ENCODE assay signal across 8 mouse cellular contexts in the genomic region with DNA sequence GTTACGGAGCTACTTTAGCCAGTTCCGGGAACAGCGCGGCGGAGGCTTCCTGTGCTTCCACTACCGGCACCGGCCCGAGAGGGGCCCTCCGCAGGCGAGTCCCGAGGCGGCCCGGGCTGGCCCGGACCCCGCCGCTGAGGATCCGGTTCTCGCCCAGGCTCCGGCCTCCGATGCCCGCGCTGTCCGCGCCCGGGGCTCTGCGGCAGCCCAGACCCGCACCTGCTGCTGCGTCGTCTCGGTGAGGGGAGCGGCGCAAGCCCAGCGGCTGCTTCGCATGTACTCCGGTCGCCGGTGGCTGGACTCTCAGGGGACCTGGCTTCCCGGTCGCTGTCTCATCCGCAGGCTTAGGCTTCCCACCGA. TPM values are rescaled to one million over a fixed set of nuclear protein-coding genes. Genes with fewer than 3 reads are reported as not detected.
DNase-seq lines count a peak whose midpoint lies in the region; ATAC-seq and TF ChIP-seq lines count a peak whose summit lies in the region.

No protein-coding gene starts in this region.

- 0 out of 2 replicates have a peak, but pooled peaks have one; percentile 7 for ATAC-seq in embryonic facial prominence, embryonic 12.5 days (ENCODE audit: insufficient number of reproducible peaks, insufficient read depth, low FRiP score, low TSS enrichment)
- peak; percentile 64 for ATAC-seq in intestine, embryonic 16.5 days
- peak; percentile 29 for ATAC-seq in neural tube, embryonic 12.5 days (ENCODE audit: low FRiP score, low read depth)
- ATAC-seq in megakaryocyte progenitor cell, adult 5-6 weeks (replicated peaks; ENCODE audit: poor library complexity), result no peak

- H3K4me1 ChIP-seq in embryonic facial prominence, embryonic 12.5 days, result peaks cover 7% of the 10 kb centered on the region
- peaks cover 4% of the 10 kb centered on the region; the same call in 1 of the 2 replicates for H3K4me1 ChIP-seq in intestine, embryonic 16.5 days (ENCODE audit: control insufficient read depth, insufficient read depth, low read length)
- H3K4me1 ChIP-seq in neural tube, embryonic 12.5 days, result peaks cover 15% of the 10 kb centered on the region

- WGBS in embryonic facial prominence, embryonic 12.5 days, result under 1% methylated on average over 41 of the region's 41 CpGs
- under 1% methylated on average over 41 of the region's 41 CpGs for WGBS in intestine, embryonic 16.5 days
- under 1% methylated on average over 41 of the region's 41 CpGs for WGBS in neural tube, embryonic 12.5 days

- H3K27ac ChIP-seq in left cerebral cortex, adult 2 months, result peak overlapping the region; percentile 58
- H3K27ac ChIP-seq in embryonic facial prominence, embryonic 12.5 days, result peak overlapping the region; percentile 86; the same call in 1 of the 2 replicates
- H3K27ac ChIP-seq in intestine, embryonic 16.5 days (ENCODE audit: low read length), result peak overlapping the region; percentile 81
- H3K27ac ChIP-seq in neural tube, embryonic 12.5 days, result no peak overlapping the region

- peaks cover 20% of the 10 kb centered on the region for H3K36me3 ChIP-seq in embryonic facial prominence, embryonic 12.5 days
- H3K36me3 ChIP-seq in intestine, embryonic 16.5 days (ENCODE audit: control insufficient read depth, insufficient read depth, low read length), result peaks cover 4% of the 10 kb centered on the region
- peaks cover 21% of the 10 kb centered on the region for H3K36me3 ChIP-seq in neural tube, embryonic 12.5 days

- no peak for DNase-seq in left cerebral cortex, adult 2 months (ENCODE audit: extremely low spot score in 1 of 2, low spot score in 2 of 2)
- DNase-seq in left cerebral cortex, postnatal 10 days (ENCODE audit: extremely low spot score in 1 of 2, low spot score in 2 of 2), result no peak
- DNase-seq in left cerebral cortex, adult 11 months (ENCODE audit: low spot score), result no peak
- DNase-seq in gastrocnemius, adult 8-10 months (ENCODE audit: low spot score in 2 of 2), result no peak

- TF ChIP-seq CTCF in left cerebral cortex, adult 2 months (IDR thresholded peaks at IDR 0.05), result no peak

- H3K4me2 ChIP-seq in embryonic facial prominence, embryonic 12.5 days (replicated peaks), result peak overlapping the region; percentile 95
- peak overlapping the region; percentile 94 for H3K4me2 ChIP-seq in intestine, embryonic 16.5 days (ENCODE audit: low read depth, low read length)
- H3K4me2 ChIP-seq in neural tube, embryonic 12.5 days (replicated peaks), result peak overlapping the region; percentile 92

- H3K27me3 ChIP-seq in embryonic facial prominence, embryonic 12.5 days, result no peaks in the 10 kb centered on the region
- H3K27me3 ChIP-seq in intestine, embryonic 16.5 days (replicated peaks; ENCODE audit: control insufficient read depth, insufficient read depth, low read length), result no peaks in the 10 kb centered on the region
- no peaks in the 10 kb centered on the region for H3K27me3 ChIP-seq in neural tube, embryonic 12.5 days (replicated peaks)

- H3K4me3 ChIP-seq in left cerebral cortex, adult 2 months, result peak overlapping the region; percentile 60
- peak overlapping the region; percentile 99 for H3K4me3 ChIP-seq in embryonic facial prominence, embryonic 12.5 days
- H3K4me3 ChIP-seq in intestine, embryonic 16.5 days (ENCODE audit: low read length), result peak overlapping the region; percentile 98
- peak overlapping the region; percentile 99 for H3K4me3 ChIP-seq in neural tube, embryonic 12.5 days

- H3K9me3 ChIP-seq in embryonic facial prominence, embryonic 12.5 days, result no peaks in the 10 kb centered on the region
- H3K9me3 ChIP-seq in intestine, embryonic 16.5 days (ENCODE audit: control insufficient read depth, low read length), result no peaks in the 10 kb centered on the region
- H3K9me3 ChIP-seq in neural tube, embryonic 12.5 days, result no peaks in the 10 kb centered on the region

- intact Hi-C loops in left cerebral cortex, adult 2 months (cut with DNase I), result no loop called here
- intact Hi-C loops in left cerebral cortex, postnatal 10 days (cut with DNase I), result no loop called here

- peak overlapping the region; percentile 92 for H3K9ac ChIP-seq in embryonic facial prominence, embryonic 12.5 days
- H3K9ac ChIP-seq in intestine, embryonic 16.5 days (ENCODE audit: low read depth, low read length), result peak overlapping the region; percentile 95
- H3K9ac ChIP-seq in neural tube, embryonic 12.5 days, result peak overlapping the region; percentile 86

RNA-seq across cellular contexts. Expression of a gene that starts 0.3 kb away (rescaled TPM):
- 1 to 10 TPM; 8.5 to 8.7 TPM for total RNA-seq in left cerebral cortex, adult 2 months (2021)
- 1 to 10 TPM; 6.7 TPM for total RNA-seq in left cerebral cortex, postnatal 10 days (2021)
- 11.9 and 13.1 TPM in 2 replicates for polyA plus RNA-seq in embryonic facial prominence, embryonic 12.5 days (2016; fragmentation: Nextera tagmentation; extraction: Ambion mirVana)
- polyA plus RNA-seq in intestine, embryonic 16.5 days (2015; fragmentation: Nextera tagmentation; extraction: Ambion mirVana), result 5.5 and 7.5 TPM in 2 replicates
- polyA plus RNA-seq in neural tube, embryonic 12.5 days (2016; fragmentation: Nextera tagmentation; extraction: Ambion mirVana), result 11.7 and 13.7 TPM in 2 replicates
- 1 to 10 TPM; 3.0 to 3.8 (median 3.4) TPM for total RNA-seq in gastrocnemius, adult 8-10 months (2022)
- 1.6 and 2.9 TPM in 2 replicates for total RNA-seq in megakaryocyte progenitor cell, adult 5-6 weeks (2015)
- total RNA-seq in megakaryocyte progenitor cell, adult 5-6 weeks (2017), result 14.9 and 28.7 TPM in 2 replicates

RNA-seq across cellular contexts. Expression of a gene that starts 9.3 kb away (rescaled TPM):
- total RNA-seq in left cerebral cortex, adult 2 months (2021), result 10 to 100 TPM in 1 of 2 experiments, 1 to 10 TPM in 1; 9.4 to 12.3 TPM
- 10 to 100 TPM; 10.3 to 11.2 TPM for total RNA-seq in left cerebral cortex, postnatal 10 days (2021)
- 20.0 and 23.6 TPM in 2 replicates for polyA plus RNA-seq in embryonic facial prominence, embryonic 12.5 days (2016; fragmentation: Nextera tagmentation; extraction: Ambion mirVana)
- polyA plus RNA-seq in intestine, embryonic 16.5 days (2015; fragmentation: Nextera tagmentation; extraction: Ambion mirVana), result 17.1 and 17.3 TPM in 2 replicates
- polyA plus RNA-seq in neural tube, embryonic 12.5 days (2016; fragmentation: Nextera tagmentation; extraction: Ambion mirVana), result 22.7 and 24.7 TPM in 2 replicates
- 1 to 10 TPM; 4.8 to 6.8 (median 5.7) TPM for total RNA-seq in gastrocnemius, adult 8-10 months (2022)
- total RNA-seq in megakaryocyte progenitor cell, adult 5-6 weeks (2015), result 17.1 and 21.6 TPM in 2 replicates
- 17.5 and 22.2 TPM in 2 replicates for total RNA-seq in megakaryocyte progenitor cell, adult 5-6 weeks (2017)

RNA-seq across cellular contexts. Expression of a gene that starts 21.6 kb away (rescaled TPM):
- not detected for total RNA-seq in left cerebral cortex, adult 2 months (2021)
- not detected for total RNA-seq in left cerebral cortex, postnatal 10 days (2021)
- not detected in 2 replicates for polyA plus RNA-seq in embryonic facial prominence, embryonic 12.5 days (2016; fragmentation: Nextera tagmentation; extraction: Ambion mirVana)
- polyA plus RNA-seq in intestine, embryonic 16.5 days (2015; fragmentation: Nextera tagmentation; extraction: Ambion mirVana), result 9.2 and 10.3 TPM in 2 replicates
- not detected in 2 replicates for polyA plus RNA-seq in neural tube, embryonic 12.5 days (2016; fragmentation: Nextera tagmentation; extraction: Ambion mirVana)
- under 1 TPM in 1 of 4 experiments, not detected in 3; 0.34 TPM for total RNA-seq in gastrocnemius, adult 8-10 months (2022)
- 2.9 and 3.1 TPM in 2 replicates for total RNA-seq in megakaryocyte progenitor cell, adult 5-6 weeks (2015)
- total RNA-seq in megakaryocyte progenitor cell, adult 5-6 weeks (2017), result 0.54 and 2.7 TPM in 2 replicates

RNA-seq across cellular contexts. Expression of a gene that starts 27.1 kb away (rescaled TPM):
- total RNA-seq in left cerebral cortex, adult 2 months (2021), result 1 to 10 TPM; 1.7 to 2.6 TPM
- 1 to 10 TPM; 1.4 to 1.7 TPM for total RNA-seq in left cerebral cortex, postnatal 10 days (2021)
- 44.4 and 52.7 TPM in 2 replicates for polyA plus RNA-seq in embryonic facial prominence, embryonic 12.5 days (2016; fragmentation: Nextera tagmentation; extraction: Ambion mirVana)
- 50.1 and 59.9 TPM in 2 replicates for polyA plus RNA-seq in intestine, embryonic 16.5 days (2015; fragmentation: Nextera tagmentation; extraction: Ambion mirVana)
- polyA plus RNA-seq in neural tube, embryonic 12.5 days (2016; fragmentation: Nextera tagmentation; extraction: Ambion mirVana), result 8.3 and 9.5 TPM in 2 replicates
- 1 to 10 TPM in 1 of 4 experiments, under 1 TPM in 3; 0.51 to 1.3 (median 0.79) TPM for total RNA-seq in gastrocnemius, adult 8-10 months (2022)
- total RNA-seq in megakaryocyte progenitor cell, adult 5-6 weeks (2015), result 3.6 and 3.7 TPM in 2 replicates
- 2.9 and 4.7 TPM in 2 replicates for total RNA-seq in megakaryocyte progenitor cell, adult 5-6 weeks (2017)

RNA-seq across cellular contexts. Expression of a gene that starts 29.0 kb away (rescaled TPM):
- total RNA-seq in left cerebral cortex, adult 2 months (2021), result 100 to 1,000 TPM; 143 to 156 TPM
- total RNA-seq in left cerebral cortex, postnatal 10 days (2021), result 100 to 1,000 TPM; 106 to 120 TPM
- 348 and 369 TPM in 2 replicates for polyA plus RNA-seq in embryonic facial prominence, embryonic 12.5 days (2016; fragmentation: Nextera tagmentation; extraction: Ambion mirVana)
- 214 and 228 TPM in 2 replicates for polyA plus RNA-seq in intestine, embryonic 16.5 days (2015; fragmentation: Nextera tagmentation; extraction: Ambion mirVana)
- 335 and 339 TPM in 2 replicates for polyA plus RNA-seq in neural tube, embryonic 12.5 days (2016; fragmentation: Nextera tagmentation; extraction: Ambion mirVana)
- 10 to 100 TPM; 43.8 to 51.1 (median 47.0) TPM for total RNA-seq in gastrocnemius, adult 8-10 months (2022)
- total RNA-seq in megakaryocyte progenitor cell, adult 5-6 weeks (2015), result 181 and 191 TPM in 2 replicates
- total RNA-seq in megakaryocyte progenitor cell, adult 5-6 weeks (2017), result 289 and 309 TPM in 2 replicates
